Mouse (Mus musculus): ENCODE measurements around the gene Plbd1.

Gene Plbd1

DNA sequence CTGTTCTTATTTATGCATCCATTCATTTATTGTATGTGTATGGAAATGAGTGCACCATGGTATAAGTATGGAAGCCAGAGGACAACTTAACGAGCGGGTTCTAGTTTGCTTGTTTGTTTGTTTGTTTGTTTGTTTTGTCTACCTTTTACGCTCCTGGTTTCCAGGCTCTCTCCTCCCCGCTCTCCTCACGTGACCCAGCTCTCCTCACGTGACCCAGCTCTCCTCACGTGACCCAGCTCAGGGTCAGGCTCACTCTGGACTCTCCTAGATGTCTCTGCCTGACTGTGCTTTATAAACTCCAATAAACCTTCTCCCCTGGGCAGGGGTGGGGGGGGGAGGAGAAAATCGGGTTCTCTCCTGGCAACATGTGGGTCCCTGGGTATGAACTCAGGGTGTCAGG, 11.1 kb downstream of the Plbd1 start:
- no peak for DNase-seq (ENCODE audit: low spot score in 2 of 2)

DNA sequence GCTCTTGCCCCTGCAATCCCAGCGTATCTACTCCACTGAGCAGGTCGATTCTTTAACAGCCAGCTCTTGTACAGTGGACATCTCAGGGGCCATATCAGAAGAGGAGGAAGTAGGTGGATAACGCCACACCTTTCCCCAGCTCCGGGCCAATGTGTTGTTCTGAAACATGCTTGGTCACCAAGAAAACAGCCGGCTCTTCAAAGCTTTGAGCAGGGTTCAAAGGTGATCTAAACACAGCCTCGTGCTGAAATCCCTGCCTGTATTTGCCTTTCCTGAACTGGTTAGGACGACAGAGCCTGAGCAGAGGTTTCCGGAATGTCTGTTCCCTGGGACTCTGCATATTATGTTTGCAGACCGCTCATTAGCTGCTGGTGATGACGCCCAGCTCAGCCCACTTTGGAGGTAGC, 14.3 kb downstream of the Plbd1 start:
- no peak for DNase-seq (ENCODE audit: low spot score in 2 of 2)

DNA sequence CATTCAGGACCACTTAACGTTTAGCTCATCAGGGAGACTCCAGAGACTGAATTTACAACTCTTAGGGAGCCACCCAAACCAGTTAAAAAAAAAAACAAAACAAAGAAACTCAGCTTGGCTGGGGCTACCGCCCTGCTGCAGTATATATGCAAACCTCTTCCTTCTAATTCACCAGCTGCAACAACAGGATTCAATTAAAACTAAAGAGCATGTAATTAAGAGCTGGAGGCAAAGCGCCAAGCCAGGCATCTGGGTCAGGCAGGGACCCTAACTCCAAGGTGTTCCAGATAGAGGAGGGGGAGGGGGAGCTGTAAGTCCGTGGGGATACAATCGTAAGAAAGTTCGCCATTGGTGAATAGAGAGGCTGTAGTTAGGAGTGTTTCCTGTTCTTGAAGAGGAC, 15.5 kb downstream of the Plbd1 start:
- no peak for DNase-seq (ENCODE audit: low spot score in 2 of 2)

DNA sequence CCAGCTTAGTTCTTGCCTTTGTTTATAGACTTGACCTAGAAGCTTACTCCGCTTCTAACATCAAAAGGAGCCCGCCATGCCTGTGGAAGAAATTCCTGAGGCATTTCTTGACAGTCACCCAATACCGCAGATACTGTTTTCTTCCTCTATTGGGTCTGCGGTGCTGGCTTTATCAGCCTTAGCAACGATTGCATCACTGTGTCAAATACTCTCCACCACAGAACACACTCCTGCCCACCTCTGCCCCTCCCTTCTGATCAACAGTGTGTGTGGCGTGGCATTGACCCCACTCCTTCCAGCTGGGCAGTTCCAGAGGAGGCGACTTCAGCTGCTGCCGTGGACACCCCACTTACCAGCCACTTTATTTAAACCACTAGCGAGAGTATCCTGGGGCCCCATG, 16.0 kb downstream of the Plbd1 start:
- no peak for DNase-seq (ENCODE audit: low spot score in 2 of 2)

DNA sequence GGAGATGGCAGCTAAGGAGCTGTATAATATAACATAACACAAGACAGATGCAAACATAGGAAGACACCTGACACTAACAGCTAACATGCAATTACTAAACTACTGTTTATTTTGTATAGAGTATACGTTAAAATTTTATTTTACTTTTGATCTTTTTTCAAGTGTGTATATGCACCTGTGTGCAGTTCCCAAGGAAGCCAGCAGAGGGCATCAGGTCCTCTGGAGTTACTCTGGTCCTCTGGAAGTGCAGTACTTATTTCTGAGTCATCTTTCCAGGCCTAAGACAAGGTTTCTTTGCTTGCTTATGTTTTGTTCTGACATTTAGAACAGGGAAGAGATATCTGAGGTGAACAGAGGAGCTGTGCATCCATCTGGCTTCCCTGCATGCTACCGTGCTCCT, 17.6 kb downstream of the Plbd1 start:
- DNase-seq (ENCODE audit: low spot score in 2 of 2), result no peak

DNA sequence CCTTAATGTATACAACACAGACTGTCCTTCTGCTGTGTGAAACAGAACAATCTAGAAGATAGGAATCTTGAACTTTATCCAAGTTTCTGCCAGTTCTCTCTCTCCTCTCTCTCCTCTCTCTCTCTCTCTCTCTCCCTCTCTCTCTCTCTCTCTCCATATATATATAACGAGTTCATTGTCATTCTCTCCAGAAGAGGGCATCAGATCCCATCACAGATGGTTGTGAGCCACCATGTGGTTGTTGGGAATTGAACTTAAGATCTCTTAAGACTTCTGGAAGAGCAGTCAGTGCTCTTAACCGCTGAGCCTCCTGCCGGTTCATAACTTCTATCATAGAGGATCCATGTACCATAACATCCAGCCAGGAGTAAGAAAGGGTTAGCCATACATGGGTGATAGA, 26.7 kb downstream of the Plbd1 start:
- DNase-seq (ENCODE audit: low spot score in 2 of 2), result no peak

DNA sequence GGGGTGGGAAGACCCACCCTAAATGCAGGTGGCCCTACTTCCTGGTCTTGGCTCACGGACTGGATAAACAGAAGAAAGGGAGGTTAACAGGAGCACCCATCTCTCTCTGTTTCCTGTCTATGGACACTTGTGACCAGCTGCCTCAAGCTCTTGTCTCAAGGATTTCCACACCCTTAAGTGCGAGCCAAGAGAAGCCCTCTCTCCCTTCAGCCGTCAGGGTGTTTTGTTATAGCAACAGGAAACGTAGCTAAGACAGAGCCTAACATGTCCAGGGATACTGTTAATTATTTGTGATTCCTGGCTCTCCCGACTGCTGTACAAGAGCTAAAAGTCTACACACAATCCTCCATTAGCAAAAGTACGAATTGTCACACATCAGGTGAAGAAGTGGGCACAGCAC, 28.0 kb downstream of the Plbd1 start:
- DNase-seq (ENCODE audit: low spot score in 2 of 2), result no peak

DNA sequence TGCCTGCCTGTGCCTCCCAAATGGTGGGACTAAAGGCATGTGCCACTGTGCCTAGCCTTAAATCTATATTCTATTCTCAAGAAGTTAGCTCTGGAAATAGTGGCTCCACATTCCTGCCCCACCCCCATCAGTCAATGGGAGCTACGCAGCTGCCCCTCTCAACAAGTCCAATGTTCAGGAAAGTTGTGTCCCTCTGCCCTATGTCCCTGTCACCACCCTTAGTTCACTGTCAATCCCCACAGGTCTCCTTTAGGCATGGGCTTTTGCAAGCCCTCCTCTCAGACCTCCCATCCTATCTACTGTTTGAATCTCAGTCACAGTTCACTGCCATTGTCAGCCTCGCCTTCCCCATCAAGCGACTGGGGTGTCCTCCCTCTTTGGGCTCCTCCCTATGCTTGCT, 28.6 kb downstream of the Plbd1 start:
- DNase-seq (ENCODE audit: low spot score in 2 of 2), result no peak

DNA sequence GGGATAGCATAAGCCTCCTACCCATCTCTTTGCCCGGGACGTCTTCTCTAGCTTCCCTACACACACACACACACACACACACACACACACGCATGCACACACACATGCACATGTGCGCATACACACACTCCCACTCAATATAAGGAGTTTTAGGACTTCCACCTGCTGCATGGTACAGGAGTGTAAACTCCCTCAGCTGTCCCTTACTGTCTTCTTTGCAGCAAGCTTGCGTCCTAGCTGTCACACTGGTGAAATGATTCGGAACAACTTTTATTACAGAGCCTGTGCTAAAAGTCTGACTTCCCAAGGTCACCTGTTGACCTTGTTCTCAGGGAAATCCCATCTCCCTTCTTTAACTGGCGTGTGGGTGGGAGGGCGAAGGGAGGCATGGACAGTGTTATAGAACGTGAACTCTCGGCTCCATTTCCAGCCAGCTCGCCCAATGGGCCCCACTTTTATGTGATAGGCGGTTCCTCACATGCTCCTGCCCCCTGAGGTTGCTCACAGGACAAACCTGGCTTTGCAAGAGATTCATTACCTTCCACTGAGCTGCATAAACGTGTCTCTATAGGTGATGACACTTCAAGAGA, 29.7 kb downstream of the Plbd1 start:
- DNase-seq (ENCODE audit: low spot score in 2 of 2), result no peak

DNA sequence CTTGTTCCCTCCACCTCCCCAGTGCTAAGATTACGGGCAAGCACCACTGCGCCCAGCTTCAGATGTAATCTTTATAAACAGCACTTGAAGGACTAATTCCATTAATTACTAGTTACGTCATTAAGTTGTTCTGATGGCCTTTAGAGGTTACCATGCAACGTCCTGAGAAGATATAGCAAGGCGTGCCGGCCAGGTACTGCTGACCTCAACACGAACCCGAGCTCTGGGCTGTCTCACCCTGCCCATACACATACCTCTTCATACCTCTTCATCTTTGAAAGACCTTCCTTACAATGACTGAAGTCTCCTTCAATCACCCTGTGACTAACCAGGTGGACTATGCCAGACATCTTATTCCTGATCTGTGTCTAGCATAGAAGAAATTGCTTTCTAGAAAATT, 30.2 kb downstream of the Plbd1 start:
- no peak for DNase-seq (ENCODE audit: low spot score in 2 of 2)

DNA sequence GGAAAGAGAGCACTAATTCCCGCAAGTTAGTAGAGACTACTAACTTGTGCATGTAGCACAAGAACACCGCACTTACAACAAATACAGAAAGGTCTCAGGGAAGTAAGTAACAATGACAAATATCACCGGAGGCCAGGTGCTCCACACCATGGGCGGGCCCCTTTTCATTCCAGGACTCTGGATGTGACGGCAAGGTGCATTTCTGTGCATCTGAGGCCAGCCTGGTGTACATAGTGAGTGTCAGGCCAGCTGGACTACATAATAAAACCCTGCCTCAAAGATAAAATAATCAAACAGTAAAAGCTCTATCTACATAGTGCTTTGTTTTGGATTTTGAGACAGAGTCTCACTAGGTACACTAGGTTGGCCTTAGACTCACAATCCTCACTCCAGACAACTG, 32.1 kb downstream of the Plbd1 start:
- no peak for DNase-seq (ENCODE audit: low spot score in 2 of 2)

DNA sequence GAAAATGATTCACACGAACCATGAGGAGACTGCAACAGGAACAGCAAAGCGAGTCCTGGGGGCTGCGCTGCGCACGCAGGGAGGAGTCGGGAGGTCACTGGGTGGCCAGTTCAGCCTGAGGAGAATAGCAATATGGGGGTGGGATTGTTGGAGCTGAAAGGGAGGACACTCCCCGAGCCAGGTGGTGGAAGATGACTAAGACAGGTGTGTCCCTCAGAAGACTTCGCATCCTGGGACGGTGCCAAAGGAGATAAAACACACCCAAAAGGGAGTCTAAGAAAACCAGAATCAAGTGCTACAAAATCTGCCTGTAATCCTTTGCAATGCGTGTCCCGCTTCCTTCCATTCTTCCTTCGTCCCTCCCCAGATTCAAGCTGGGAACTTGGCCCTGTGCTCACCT, 36.3 kb downstream of the Plbd1 start:
- no peak for DNase-seq (ENCODE audit: low spot score in 2 of 2)

DNA sequence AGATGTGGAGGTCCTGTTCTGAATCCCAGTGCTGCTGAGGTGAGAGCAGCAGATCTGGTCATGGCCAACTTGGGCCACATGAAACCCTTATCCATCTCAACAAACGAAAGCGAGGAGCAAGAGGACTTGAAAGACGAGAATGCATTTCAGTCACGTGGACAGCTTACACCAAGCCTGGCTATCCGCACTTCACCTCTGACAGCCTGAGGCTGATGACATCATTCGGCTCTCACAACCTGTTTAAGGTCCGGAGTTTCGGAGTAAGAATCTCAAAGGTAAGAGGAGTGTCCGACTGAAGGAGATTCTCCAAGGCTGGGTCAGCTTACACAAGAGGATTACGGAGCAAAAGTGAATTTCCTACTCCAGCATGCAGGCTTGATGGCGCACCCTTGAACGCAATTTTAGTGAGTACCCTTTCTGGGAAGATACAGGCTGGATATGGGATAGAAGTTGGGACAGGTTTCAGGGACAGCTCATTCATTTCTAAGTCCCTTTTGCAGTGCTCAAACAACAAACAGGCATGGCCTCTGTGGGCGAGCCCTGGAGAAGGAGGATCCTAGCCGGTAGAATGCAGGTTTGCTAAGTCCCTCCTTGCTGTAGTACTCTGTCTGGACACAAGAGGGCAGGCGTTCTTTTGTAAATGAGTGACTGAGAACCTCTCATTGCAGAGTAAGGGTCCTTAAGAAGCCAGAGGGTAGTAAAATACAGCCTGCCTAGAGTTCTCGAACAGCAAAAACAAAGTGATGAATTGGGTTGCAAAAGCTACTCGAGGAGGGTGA, 41.2 kb downstream of the Plbd1 start:
- peak in 1 of 2 experiments; percentile 84 for DNase-seq (ENCODE audit: low spot score in 2 of 2)

DNA sequence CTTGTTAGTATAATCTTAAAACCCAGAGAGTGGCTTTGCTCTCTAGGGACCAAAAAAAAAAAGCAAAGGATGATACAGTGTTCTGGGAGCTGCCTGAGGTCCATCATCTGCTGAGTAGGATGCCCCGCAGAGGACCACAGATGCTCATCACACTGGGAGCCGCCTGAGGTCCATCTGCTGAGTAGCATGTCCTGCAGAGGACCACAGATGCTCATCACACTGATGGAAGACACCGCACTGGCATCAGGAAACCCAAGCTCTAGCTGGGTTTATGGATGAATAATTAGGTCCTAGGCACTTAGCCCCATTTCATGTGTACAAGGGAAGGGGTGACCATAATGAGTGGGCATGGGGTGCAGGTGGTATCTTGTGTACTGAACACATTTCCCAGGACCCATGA, 47.6 kb downstream of the Plbd1 start:
- no peak for DNase-seq (ENCODE audit: low spot score in 2 of 2)

DNA sequence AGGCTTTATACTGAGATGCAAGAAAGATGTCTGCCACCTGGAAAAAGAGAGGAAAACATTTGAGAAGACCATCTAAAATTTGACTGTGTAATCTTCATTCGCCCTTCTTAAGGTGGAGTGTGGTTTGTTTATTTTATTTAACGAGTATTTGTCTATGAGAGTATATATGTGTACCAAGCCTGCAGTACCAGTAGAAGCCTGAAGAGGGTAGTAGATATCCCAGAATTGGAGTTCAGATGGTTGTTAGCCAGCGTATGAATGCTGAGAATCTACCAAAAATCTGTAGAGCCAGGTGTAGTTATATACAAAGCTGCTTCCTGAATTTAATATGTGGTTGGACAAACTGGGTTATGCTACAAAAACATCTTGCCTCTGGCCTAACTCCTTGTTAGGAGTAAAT, 49.4 kb downstream of the Plbd1 start:
- no peak for DNase-seq (ENCODE audit: low spot score in 2 of 2)

DNA sequence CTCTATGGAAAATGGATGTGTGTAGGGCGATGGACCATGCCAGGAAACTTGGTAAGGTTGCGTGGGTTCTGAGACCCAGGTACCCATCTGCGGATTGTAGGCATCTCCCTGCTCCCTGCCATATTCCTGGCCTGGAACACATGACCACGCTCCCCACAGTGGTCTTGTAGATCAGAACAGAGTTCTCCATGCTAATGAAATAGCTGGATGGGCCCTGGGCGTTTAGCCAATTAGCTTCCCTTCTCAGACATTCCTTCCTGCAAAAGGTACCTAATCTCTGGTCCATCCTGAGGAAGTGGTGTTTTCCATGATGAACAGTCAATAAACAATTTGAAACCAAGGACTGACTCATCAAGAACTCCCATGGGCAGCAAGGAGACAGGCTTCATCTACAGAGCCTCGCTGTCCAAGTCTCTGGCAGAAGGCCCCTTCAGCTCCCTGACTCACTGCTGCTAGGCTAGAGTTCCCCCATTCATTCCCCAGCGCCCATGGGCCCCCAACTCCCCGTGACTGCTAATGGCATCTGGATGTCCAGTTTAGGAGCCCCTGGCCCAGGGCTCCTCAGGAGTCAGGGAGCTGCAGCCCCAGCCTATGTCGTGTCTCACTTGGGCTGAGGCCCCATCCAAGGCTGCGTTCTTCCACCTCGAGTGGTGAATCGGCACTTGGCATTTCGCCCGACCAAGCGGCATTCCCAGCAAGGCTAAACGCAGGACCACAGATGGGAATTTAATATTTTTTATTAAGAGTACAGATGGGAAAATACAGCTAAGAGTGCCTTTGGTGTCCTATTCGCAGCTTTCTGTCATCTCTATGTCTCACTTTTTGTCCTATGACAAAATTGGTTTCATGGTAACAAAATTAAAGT, 50.1 kb downstream of the Plbd1 start:
- DNase-seq (ENCODE audit: low spot score in 2 of 2), result no peak

DNA sequence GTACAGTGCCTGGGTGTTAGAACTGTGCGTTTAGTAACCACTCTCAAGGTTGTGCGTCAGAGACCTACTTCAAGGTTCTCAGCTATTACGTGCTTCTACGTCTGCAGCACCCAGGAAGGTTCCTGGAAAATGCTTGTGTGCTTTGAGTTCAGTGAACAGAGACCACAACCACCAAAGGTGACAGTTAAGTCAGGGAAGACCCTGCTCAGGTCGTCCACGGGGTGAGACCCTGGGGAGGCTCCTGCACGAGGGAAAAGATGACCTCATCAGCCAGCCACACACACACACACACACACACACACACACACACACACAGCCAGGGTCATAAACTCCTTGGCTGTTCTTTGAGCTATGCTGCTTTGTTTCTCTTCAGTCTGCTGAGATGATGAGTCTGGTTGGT, 59.1 kb downstream of the Plbd1 start:
- no peak for DNase-seq (ENCODE audit: low spot score in 2 of 2)

DNA sequence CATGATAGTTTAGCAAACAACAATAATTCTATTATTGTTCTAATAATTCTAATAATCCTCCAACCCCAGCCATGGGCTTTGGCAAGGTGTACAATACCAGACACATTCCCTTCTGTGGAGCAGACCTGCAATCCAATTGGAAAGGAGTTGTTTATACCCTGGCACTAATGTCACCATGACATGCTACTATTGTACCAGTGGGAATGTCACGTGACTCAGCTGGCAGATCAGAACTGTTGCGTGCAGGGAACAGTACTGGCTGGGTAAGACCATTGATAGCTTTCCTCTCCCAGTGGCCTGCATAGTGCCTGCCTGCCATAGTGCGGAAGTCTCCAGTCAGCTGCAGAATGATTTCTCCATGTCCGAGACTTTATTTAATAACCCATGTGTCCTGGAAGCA, 67.2 kb downstream of the Plbd1 start:
- DNase-seq (ENCODE audit: low spot score in 2 of 2), result no peak

DNA sequence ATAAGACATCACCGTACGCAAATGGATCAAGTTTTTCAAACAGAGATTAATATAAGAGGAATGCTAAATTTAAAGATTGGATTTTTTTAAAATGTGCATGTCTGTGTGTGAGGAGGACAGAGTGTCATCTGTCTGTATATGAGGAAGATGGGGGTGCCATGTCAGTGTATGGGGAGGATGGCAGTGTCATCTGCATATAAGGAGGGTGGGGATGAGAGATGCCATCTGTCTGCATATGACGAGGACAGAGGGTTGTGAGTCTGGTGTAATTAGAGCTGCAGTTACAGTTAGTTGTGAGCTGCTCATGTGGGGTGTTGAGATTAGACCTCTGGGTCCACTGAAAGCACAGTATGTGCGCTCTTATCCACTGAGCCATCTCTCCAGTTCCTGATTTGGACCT, 71.0 kb downstream of the Plbd1 start:
- DNase-seq (ENCODE audit: low spot score in 2 of 2), result no peak

DNA sequence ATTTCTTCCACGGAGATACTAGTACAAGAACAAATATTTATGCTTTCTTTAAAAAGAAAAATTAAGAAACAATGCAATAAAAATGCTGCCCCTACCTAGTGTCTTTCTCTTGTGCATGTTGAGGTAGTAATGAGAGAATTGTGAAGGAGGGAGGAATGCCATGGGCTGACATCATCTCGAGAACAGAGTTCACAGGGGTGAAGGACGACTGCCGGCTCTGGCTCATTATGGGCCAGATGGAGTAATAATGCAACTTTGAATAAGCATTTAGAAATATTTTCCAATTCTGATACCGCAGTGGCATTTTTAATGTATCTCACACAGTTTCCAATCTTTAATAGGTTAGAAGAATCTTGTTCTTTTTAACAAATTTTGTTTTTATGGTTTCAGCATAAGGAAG, 95.7 kb downstream of the Plbd1 start:
- no peak for DNase-seq (ENCODE audit: low spot score in 2 of 2)

Data from left cerebral cortex, adult 9 months (tissue).